Mouse (Mus musculus) adrenal gland, adult 8-10 months (tissue): ENCODE measurements at regions not wholly inside any gene's neighbourhood (a gene's known extent, or its start where the extent isn't known, plus 50 kb on each side); places are given as distances from the start of the nearest gene placed in this dataset.
A peak's percentile ranks its signal among the peaks of the same experiment; 100 is the strongest.
"Not testable (repeated sequence)": the region's sequence is repeated elsewhere in the genome, so short reads cannot be mapped to it uniquely, and the experiment has no call there.

Source experiments
- DNase-seq: peaks from one replicate; pipeline ENCODE4 v3.0.0; 2022

DNA sequence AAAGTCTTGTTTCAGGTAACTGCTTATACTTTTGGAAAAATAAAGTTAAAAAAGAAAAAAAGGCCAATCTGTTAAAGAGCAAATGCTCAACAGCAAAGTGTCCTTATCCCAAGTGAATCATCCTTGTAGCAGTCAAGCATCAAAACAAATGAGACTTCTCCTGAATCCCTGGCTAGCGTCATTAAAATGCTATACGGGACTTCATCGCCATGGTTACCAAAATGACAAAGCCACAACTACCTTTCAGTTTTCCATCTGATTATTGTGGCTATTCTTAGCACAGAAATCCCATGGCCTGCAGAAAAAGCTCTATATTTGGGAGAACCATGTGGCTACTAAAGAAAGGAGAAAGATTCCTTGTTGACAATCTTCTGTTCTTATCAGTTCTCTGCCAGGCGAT is 322.7 kb downstream of the Arl4a start:
- DNase-seq, result no peak

DNA sequence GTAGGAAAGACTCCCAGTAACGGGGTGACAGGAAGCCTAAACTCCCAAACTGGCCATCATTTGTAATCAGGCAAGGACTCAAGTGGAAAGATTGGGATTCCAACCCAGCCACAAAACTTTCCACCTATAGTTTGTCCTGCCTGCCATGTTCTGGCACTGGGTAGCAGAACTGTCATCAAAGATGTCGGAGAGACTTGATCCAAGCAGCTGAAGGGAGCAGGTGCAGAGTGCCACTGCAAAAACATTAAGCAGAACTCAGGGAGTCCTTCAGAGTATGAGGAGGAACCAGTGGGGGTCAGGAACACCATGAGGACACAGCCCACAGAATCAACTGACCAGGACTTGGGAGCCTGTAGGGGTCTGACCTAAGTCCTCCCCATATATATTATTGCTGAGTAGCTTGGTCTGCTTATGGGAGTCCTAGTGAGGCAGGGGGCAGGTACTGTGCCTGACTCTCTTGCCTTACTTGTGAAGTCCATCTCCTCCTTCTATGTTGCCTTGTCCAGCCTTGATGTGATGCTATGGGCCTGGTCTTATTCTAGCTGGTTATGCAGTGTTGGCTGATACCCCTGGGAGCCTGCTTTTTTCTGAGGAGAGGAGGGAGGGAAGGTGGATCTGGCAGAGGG is 323.5 kb downstream of the Arl4a start:
- no peak for DNase-seq

DNA sequence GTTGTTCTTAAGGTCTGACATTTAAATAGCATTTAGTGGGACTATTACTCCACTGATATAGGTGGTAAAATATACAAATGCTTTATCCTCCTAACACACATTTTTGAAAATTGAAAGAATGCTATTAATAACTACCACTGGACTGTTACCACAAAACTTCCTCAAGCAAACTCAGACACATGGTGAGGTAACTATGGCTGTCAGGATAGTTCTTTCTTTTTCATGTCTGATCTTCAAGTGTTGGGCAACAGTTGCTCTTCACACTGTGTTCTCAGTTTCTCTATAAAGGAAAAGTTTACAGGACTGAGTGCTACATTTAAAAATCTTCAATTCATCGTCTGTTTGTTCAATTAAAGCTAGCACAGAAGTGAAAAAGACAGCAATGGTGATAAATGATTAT is 326.0 kb downstream of the Arl4a start:
- DNase-seq, result no peak

DNA sequence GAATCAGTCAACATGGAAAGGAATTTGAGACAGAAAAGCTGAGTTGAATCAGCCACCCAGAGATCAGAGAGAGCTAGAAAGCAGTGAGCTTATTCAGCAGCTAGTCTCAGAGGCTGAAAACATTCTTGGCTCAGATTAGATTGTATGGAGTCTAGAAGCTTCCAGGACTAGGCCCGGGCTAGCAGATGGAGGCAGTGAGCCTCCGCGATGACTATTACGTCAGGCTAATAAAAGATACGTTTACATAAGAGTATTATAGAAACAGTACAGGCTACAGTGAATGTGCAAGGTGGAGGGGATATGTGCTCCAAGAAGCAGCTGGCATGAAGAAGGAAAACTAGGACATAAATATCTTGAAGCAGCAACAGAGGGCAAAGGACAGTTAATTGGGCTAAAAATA is 328.0 kb downstream of the Arl4a start:
- no peak for DNase-seq

DNA sequence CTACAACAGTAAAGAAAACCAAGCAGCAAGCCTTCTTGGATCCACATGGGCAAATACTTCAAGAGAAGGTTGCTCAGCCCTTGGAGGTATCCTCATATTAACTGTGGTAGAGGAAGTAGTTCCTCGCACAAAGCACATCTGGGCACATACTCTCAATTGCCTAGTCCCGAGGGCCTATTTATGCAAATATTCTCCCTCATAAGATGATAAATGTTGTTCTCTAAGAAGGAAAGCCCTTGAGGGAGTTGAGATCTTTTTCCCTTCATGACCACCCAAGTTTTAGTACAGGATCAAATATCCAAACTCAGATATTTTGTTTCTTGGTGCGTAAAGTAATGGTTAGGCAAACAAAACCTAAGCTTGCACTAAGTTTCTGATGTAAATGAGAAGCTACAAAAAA is 340.6 kb downstream of the Arl4a start:
- DNase-seq, result no peak

DNA sequence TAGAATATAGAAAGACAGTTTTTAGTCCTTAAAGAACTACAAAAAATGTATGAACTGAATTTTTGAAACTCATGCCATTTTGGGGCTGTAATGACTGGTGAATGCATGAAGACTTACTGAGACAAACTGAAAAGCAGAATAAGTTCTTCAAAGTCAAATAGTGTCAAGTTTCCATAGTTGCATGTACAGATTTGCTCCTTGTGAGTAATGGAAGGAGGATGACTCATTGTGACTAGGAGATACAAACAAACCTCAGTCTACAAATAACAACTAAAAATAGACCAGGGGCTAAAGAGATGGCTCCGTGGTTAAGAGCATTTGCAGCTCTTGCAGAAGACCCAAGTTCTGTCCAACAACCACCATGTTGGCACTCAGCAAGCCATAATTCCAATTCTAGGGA is 342.5 kb downstream of the Arl4a start:
- DNase-seq, result no peak

DNA sequence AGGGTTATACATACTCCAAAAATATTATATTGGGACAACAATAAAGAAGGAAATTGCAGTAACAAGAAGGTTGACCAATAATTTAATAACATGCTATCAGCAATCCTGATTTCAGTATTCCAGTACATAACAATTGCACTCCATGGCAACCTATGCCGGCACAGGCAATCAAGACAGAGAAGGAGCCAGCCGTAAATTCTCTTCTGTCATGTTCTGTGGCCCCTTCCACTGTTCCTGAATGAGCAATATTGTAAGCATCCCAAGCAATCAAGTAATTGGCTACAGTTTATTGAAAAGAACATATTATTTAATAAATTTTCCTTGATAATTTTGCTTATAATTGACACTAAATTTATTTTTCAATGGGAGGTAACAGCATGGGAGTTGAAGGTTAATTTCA is 345.8 kb downstream of the Arl4a start:
- DNase-seq, result no peak

DNA sequence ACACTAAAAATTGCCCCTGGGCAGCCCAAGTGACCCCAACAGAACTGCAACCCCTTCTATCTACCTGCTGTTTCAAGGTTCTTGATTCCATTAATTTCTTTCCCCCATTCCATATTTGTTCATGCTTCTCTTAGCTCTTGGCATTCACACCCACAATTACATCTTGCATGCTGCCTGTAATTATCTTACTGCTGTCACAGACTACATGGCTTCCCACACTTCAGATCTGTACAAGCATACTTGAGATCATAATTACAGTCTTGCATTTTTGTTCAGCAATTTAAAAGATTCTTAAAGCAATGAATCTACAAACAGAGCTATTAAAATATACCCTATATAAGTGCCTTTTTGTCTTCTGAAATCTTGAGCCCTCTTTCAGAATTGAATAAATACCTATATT is 352.4 kb downstream of the Arl4a start:
- no peak for DNase-seq

DNA sequence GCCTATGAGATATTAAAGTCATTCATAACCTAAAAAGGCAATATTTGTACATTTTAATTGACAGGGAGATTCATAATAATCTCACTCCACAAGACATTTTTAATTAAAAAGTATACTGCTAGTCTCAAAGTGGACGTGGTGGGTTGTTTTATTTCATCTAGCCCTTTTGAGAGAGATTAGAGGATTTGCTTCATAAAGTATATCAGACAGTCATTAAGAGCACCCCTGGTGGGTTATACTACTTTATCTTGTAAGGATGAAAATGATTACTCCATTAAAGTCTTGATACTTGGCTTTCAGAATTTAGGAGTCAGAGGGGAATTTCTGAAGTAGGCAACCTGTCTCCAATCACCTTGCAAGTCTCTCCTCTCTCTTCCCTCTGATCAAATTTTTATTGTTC is 355.7 kb downstream of the Arl4a start:
- DNase-seq, result no peak

DNA sequence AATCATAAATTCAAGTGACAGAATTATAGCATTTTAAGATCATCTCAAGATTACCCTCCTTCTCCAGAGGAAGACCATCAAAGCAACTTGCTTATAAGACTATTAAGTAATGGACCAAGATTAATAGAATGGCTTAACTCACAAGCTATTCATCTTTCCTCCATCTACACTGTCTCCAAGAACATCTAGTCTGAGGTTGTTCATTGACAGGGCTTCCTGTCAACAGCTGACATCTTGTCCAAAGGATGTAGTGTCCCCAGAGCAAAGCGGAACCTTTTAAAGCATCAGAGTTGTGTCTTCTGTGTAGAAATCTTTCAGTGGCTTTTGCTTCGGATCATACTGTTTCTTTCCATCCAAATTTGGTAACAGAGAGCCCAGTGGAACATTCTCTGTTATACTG is 362.2 kb downstream of the Arl4a start:
- no peak for DNase-seq

DNA sequence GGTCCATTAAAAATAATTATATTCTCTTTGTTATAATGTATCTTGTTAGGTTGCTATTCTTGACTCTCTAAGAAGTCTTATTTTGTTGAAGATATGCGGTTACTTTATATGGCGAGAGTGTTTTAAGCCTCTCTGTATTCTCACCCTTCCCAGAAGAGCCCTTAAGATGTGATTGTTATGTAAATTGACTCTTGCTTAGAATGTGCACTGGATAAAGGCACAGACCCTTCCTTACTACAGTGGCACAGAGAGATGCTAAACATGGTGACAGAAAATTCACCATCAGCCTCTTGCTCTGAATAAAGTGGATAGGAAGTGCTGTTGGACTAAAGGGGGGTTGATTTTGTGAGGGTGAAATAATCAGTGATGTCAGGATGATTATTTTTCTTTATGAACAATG is 370.1 kb downstream of the Arl4a start:
- no peak for DNase-seq

DNA sequence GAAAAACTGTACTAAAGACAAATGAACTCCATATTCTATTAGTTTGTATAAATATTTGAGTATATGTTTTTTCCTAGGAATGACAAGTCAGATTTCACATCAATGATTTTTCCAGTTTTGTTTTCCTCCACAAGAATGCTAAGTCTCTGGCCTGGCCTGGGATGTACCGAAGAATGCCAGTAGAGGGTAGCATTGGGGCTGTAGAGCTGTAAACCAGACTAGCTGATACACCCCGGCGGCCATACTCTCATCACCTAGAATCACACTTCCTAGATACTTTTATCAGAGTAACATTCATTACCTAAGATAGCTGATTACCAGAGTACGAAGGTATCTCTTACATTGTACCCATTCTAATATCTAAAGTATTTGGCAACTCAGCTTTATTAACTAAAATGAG is 372.4 kb downstream of the Arl4a start:
- DNase-seq, result peak; percentile 19

DNA sequence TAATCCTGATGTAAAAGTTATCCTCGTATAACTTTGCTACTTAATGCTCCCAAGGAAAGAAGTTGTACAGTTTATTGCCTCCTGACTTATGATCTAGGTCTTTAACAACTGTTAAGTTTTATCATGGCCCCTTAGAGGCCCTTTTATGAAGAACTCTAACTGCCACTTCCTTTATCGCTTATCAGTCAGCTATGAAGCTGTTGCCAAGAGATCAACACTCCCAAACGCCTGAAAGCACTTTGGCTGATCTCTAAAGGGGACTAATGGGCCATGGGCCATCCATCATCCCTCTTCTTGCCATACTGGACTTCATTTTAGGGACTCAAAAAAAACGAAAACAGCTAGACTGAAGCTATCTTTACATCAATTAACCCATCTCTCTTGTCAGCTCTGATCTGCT is 377.4 kb downstream of the Arl4a start:
- no peak for DNase-seq

DNA sequence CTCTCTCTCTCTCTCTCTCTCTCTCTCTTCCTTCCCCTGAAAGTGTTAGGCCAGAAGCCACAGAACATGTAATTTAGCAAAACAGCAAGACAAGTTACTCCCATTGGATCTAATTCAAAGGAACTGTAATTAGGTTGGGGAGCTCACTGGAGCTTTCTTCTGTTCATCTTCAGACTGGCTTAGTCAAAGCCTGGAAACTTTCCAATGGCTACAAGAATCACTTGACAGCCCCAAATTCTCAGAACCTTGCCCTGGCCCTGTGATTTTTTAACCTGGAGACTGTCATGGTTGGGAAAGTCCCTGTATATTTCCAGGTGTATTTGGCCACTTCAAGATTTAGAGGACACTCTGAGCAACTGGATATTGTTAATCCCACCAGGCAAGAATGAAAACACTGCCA is 381.2 kb downstream of the Arl4a start:
- DNase-seq, result no peak

DNA sequence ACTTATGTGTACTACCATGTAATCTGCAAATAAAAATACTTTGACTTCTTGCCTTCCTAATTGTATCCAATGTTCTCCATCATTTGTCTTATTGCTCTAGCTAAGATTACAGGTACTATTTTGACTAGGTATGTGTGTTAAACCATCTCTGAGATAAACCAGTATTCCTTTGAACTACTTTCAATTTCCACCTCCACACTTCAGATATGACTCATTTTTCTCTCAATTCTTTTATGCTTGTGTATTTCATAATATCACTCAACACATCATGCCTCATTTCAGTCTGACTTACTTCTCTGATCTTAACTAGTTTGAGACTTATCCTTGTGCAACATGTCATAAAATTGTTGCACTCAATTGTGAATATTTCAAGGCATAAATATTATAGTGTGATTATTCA is 388.9 kb downstream of the Arl4a start:
- DNase-seq, result no peak

DNA sequence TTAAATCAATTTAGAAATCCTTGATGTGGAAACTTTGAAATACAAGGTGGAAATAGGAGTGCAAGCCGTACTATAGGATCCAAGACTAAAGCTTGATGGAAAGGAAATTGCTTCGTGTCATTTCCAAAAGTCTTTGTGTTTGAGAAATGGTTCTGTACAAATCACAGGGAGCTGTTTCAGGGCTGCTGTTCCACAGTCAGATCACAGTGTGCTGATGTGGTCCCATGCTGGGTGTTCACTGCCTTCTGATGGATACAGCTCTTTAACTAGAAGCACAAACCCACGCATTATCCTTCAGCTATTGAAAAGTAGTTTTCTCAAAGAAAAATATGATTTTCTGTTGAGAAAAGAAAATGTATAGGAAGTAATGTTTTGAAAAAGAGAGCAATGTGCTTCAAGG is 391.3 kb downstream of the Arl4a start:
- no peak for DNase-seq

DNA sequence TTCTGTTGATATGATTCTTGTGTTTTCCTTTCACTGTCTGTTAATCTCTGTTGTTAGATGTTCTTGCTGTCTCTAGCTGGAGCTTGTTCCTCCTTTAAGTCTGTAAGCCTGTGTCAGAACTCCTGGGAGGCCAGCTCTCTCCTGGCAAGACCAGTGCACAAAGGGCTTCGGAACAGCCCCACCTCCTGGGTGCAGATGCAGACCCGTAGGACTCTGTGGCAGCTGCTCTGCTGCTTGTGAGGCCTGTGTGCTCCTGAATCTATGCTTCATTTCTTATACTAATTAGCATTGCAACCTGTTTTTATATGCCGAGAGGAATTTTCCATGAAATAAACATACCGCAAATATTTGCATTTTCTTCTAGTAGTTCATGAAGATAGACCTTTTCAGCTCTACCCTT is 392.2 kb downstream of the Arl4a start:
- DNase-seq, result no peak

DNA sequence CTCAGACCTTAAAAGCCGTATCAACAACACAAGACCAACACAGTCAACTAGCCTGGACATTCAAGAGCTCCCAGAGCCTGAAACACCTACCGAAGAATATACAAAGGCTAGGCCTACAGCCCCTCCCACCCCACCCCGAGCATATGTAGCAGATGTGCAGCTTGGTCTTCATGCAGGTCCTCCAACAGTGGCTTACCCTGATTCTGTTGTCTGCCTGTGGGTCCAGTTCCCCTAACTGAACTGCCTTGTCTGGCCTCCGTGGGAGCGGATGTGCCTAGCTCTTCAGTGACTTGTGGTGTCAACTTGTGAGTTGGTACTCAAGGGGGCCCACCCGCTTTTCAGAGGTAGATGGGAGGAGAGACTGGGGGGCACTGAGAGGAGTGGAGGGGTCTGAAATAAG is 398.6 kb downstream of the Arl4a start:
- no peak for DNase-seq

DNA sequence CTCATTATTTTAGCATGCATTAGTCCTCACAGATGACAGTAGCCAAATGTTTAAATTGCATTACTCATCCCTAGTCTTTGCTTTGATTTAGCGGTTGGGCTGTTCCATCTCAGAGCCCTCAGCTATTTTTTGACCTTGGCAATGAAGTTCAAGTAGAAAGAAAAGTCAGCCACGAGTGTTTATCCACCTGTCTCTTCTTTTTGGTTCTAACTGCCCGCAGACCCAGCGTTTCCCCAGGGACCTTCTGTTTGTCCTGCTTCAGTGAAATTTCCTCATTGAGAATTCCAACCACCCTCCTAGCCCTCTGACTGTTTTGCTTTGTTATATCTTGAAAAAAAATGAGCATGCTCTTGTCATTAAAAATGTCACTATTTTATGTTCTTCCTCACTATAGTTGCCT is 403.5 kb downstream of the Arl4a start:
- no peak for DNase-seq

DNA sequence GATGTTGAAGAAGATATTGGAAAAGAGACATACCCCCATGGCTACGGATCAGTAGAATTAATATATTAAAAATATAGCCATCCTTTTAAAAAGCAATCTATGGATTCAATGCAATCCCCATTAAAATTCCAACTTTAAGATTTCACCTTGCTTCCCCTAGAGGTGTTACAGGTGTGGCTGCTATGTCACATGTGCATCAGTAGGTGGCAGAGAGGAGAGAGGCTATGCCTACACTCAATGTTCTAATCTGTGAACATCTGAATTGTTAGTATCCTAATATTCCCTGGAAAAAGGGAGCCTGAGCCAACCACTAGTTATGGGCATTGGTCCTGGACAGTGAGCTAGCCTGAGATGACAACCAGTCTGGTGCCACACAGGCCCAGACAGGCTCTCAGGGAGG is 416.6 kb downstream of the Arl4a start:
- DNase-seq, result no peak

DNA sequence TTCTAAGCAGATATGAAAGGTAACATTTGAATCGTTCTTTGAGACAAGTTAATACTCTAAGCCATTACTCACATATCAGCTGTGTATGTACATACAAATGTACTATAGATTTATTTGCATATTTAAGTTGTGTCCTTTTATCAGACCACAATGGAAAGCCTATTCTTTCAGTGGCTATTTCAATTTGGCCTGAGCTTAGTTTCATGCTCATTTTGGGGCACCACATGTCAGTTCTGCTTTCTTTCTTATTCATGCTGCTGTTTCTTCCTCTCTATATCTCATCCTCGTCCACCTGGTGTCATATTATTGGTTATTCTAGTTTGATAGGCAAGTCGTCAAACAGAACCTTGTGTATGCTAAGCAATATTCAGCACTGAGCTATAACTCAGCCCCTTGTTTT is 432.5 kb downstream of the Arl4a start:
- no peak for DNase-seq

DNA sequence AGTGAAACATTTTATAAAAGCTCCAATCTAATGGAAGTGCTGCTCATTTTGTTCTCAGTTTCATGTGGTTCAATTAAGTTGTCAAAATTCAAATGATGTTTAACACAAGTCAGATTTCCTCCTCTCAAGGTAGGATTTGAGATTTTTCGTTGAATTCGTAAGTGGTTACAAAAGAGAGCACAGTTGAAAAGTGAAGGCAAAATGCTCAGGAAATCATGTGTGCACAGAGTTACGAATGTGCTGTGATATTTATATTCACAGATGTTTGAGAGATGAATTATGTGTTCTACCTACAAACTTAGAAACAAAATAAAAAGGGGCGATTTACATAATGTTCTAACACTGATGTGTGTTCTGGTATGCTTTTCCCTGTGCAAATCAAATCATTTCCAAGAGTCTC is 433.1 kb downstream of the Arl4a start:
- no peak for DNase-seq

DNA sequence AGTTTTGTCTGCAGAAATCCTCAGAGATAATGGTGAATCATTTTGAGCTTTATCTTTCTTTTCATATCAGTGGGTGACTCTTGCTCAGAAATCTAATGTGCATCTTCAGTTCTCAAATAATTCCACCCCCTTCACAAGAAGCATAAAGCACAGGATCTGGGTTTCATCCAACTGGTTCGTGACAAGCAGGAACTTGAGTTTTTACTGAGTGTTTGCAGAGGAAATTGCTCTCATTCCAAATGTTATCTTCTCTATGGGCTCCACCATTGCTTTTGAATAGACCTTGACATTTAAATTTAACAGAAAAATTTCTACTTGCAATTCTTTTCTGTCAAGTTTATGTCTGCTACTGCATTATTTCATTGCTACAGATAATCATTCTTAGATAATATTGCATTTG is 443.1 kb downstream of the Arl4a start:
- no peak for DNase-seq

DNA sequence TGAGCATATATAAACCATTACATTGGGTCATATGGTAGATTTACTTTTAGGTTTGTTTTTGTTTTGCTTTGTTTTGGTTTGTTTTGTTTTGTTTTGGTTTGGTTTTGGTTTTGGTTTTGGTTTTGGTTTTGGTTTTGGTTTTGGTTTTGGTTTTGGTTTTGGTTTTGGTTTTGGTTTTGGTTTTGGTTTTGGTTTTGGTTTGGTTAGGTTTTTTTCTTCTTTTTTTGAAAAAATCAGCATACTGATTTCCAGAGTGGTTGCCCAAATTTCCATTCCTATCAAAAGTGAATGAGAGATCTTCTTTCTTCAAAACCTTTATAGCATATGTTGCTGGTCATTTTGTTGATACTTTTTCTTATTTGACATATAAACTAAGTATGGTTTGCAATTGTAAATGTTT is 444.0 kb downstream of the Arl4a start:
- not testable (repeated sequence) for DNase-seq

DNA sequence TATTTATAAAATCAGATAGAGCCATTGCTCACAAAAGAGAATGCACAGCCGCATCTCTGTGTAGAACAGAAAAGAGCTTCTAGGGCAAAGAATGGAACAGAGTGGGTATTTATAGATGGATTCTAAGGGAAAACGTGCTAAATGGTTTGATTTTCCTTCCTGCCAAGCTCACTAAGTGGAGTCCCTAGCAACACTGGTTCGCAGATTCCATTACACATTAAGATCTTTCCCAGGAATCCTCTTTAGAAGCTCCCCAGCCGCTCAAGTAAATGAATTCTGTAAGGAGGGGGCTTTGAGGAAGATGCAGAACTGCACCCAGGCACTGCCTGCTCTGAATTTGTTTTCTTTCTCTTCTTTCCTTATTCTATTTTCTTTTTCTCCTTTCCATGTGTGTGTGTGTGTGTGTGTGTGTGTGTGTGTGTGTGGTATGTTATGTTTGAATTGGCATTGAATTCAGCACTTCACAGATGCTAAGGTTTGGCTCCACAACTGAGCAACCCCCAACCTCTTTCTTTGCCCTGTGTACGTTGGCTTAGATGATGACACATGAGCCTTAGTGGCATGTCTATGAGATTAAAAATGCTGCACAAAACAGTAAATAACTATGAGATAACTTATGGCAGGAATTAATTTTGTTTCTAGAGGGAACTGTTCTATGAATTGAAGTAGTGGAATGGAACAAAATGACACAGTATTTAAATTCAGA is 450.5 kb downstream of the Arl4a start:
- no peak for DNase-seq
